Mouse (Mus musculus): ENCODE results near the gene Galnt14. TPM values are rescaled to one million over a fixed set of nuclear protein-coding genes. Genes with fewer than 3 reads are reported as not detected.
A peak's percentile ranks its signal among the peaks of the same experiment; 100 is the strongest.

The Galnt14 gene
- polyA plus RNA-seq, 2 experiments from 2014 or later: 0.70 to 0.82 TPM

- no peak for ATAC-seq
Measured at GRCm38 (mm10) chr17:73663237-73663636, 47.0 kb downstream of the Galnt14 start.

DNA sequence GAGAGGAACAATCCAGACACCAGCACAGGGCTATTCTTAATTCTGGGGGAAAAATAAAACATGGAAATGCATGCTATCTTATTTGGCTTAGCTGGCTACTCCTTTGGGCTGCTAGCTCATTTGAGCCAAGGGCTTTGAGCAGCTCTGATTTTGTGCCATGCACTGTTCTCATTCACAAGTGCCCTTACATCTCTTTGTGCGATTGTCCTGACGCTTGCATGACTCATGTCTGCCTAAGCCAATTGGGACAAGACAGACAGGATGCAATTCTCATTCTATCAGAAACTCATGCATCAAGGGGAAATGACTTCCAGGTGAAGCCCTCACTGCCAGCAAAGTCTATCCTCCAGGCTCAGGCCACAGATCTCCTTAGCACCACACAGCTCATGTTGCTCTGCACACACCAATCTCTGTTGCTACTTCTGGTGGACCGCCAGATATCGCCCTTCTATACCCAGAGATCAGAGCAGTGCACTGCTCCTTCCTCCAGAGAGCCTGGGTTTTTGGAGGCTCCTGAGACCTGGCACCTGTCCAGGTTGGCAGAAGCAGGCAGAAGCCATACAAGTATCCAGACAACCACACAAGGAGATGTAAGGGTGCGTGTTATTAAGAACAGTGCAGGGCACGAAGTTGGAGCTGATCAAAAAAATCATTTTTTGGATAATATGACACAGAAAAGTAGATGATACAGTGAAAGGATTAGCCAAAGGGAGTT lies 51.4 kb downstream of the Galnt14 start:
- no peak for ATAC-seq

GRCm38 (mm10) chr17:73656373-73656772 lies 53.9 kb downstream of the Galnt14 start:
- ATAC-seq: peak; percentile 89

GRCm38 (mm10) chr17:73654261-73654660 lies 56.0 kb downstream of the Galnt14 start:
- no peak for ATAC-seq

- ATAC-seq: no peak
Measured at GRCm38 (mm10) chr17:73649371-73649770, 60.9 kb downstream of the Galnt14 start.

- ATAC-seq: no peak
Measured at GRCm38 (mm10) chr17:73641676-73642075, 68.6 kb downstream of the Galnt14 start.

- ATAC-seq: no peak
Measured at GRCm38 (mm10) chr17:73640117-73640480, 70.2 kb downstream of the Galnt14 start.

- ATAC-seq: no peak
Measured at GRCm38 (mm10) chr17:73639401-73640116, 70.7 kb downstream of the Galnt14 start.

DNA sequence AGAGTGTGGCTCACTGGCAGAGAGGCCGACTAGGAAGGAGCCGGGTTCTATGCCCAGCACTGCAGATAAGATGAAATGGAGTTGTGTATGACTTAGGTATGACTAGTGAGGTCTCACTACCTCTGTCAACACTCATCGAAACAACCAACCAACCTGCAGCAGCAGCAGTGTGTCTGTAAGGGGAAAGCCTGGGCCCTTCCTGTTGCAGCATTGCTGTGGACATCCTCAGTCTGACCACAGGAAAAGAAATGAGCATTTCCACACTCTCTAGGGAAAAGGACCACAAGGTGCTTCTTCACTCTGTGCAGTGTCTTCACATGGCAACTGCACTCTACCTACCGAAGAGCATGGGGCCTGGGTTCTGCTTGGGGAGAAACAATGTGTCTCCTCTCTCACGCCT lies 73.3 kb downstream of the Galnt14 start:
- ATAC-seq: no peak

- no peak for ATAC-seq
Measured at GRCm38 (mm10) chr17:73634896-73635295, 75.4 kb downstream of the Galnt14 start.

- no peak for ATAC-seq
Measured at GRCm38 (mm10) chr17:73633991-73634710, 76.1 kb downstream of the Galnt14 start.

DNA sequence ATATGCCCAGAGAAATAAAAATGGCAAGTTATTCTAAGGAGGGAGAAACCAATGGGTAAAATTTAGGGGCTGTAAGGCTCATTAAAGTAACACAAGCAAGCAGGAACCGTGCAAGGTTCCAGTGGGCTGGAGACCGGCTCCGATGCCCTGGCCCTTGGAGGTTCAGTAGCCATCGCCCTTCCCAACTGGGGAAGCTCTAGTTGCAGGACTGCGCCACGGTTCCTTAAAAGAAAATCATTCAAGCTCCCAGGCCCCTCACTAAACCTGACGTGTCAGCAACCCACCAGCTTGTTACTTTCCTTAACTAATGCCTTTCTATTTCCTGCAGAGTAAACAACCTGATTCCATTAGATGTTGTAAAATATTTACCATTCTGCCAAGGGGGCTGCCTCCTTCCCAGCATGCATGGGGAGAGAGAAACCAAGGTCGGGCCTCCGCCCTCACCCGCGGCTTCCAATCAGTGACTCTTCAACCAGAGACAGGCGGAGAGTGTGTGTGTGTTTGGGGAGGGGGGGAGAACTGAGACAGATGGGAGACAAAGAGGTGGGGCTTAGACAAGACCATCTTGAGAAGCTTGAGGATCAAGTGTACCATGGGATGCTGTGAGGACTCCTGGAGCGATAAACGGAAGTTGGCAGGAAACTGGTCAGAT lies 81.9 kb downstream of the Galnt14 start:
- ATAC-seq: no peak

DNA sequence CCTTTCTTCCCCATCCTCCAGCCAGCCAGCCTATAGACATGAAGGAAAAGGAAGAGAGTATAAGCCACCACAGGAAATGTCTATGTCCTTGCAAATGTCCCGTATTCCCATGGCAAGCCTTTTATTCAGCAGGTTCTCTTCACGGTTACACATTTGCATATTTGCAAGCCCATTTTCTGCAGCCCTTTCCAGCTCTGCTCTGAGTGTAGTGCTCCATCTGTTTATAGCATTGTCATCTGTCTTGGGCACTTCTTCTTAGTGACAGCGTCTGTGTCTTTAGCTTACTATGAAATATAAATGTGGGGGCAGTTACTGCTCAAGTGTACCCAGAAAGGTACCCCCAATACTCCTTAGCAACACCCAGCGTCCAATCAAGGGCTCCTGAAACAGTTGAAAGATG lies 83.3 kb downstream of the Galnt14 start:
- no peak for ATAC-seq

GRCm38 (mm10) chr17:73620049-73620448 lies 90.2 kb downstream of the Galnt14 start:
- ATAC-seq: no peak

- ATAC-seq: no peak
Measured at GRCm38 (mm10) chr17:73602552-73603478, 107.4 kb downstream of the Galnt14 start.

- no peak for ATAC-seq
Measured at GRCm38 (mm10) chr17:73599923-73600322, 110.3 kb downstream of the Galnt14 start.

DNA sequence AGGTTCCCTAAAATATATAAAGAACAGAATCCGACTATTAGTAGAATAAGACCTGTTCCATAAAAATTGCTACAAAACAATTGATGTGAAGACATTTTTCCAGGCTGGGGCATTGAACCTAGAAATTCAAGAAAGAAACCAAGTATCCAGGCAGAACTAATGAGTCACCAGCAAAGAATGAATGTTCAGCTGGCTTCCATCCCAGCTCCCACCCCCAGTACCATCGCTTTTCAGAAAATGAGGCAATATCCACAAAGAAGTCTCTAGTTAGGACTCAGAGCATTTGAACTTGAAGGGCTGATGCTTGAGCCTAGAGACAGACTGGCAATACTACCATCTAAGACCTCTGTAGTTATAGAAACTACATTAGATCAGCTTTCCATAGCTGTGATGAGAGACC lies 118.2 kb downstream of the Galnt14 start:
- no peak for ATAC-seq

DNA sequence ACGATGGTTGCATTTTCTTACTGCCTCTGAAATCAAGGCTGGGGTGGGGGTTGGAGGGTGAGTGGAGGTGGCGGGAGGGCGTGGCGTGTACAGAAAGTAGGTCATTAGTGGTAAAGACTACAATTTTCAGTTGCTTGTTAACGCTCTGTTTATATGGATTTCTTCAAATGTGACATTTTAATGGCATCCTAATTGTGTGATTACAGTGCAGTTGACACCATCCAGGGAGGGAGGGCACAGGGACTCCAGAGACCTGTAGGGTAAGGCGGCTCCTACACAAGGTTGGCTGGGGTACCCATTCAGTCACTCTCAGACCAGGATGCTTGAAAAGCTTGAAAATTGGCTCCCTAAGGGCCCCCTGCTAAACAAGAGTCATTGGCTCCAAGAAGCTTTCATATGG lies 122.7 kb downstream of the Galnt14 start:
- no peak for ATAC-seq

GRCm38 (mm10) chr17:73574186-73574585 lies 136.1 kb downstream of the Galnt14 start:
- ATAC-seq: no peak

GRCm38 (mm10) chr17:73572881-73573280 lies 137.4 kb downstream of the Galnt14 start:
- ATAC-seq: no peak

DNA sequence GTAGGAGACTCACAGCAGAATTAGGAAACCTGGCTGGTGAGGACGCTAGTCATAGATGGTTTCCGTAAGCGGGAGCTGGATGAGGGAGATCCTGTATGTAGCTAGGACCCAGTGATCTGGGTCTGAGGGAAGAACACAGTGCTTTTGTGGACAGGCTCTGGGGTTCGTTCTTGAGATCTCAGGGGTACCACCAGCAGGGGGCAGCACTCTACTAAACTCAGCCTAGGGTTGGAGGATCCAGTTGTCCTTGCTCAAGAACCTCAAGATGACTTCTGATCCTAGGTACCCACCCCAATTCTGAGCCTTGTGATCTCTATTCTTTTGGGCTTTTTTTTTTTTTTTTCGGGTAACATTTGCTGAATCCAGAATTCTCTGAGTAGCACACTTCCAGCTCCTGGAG lies 137.8 kb downstream of the Galnt14 start:
- ATAC-seq: peak; percentile 60

GRCm38 (mm10) chr17:73571961-73572360 lies 138.3 kb downstream of the Galnt14 start:
- no peak for ATAC-seq
